Mouse (Mus musculus): Measurements from ENCODE around the gene Cacna1b.

Gene Cacna1b

GRCm38 (mm10) chr2:24642834-24643233, 120.1 kb downstream of the Cacna1b start:
- DNase-seq, result no peak

GRCm38 (mm10) chr2:24638102-24638954, 124.6 kb downstream of the Cacna1b start:
- DNase-seq, result no peak

- DNase-seq, result peak in 1 of 2 experiments; percentile 34
Measured at GRCm38 (mm10) chr2:24633645-24634044, 129.3 kb downstream of the Cacna1b start.

- peak in 1 of 2 experiments; percentile 5 for DNase-seq
Measured at GRCm38 (mm10) chr2:24617141-24617540, 145.8 kb downstream of the Cacna1b start.

GRCm38 (mm10) chr2:24609789-24610188, 153.2 kb downstream of the Cacna1b start:
- DNase-seq, result peak in 1 of 2 experiments; percentile 14

GRCm38 (mm10) chr2:24608765-24609138, 154.2 kb downstream of the Cacna1b start:
- peak in 1 of 2 experiments; percentile 16 for DNase-seq

- peak in 1 of 2 experiments; percentile 18 for DNase-seq
Measured at GRCm38 (mm10) chr2:24607905-24608764, 154.8 kb downstream of the Cacna1b start.

GRCm38 (mm10) chr2:24606531-24606930, 156.4 kb downstream of the Cacna1b start:
- DNase-seq, result peak in 1 of 2 experiments; percentile 15

- DNase-seq, result peak in 1 of 2 experiments; percentile 8
Measured at GRCm38 (mm10) chr2:24605096-24605495, 157.9 kb downstream of the Cacna1b start.

- no peak for DNase-seq
Measured at GRCm38 (mm10) chr2:24589426-24589825, 173.5 kb downstream of the Cacna1b start.

GRCm38 (mm10) chr2:24587999-24588398, 175.0 kb downstream of the Cacna1b start:
- no peak for DNase-seq

- peak; percentile 35 to 66 for DNase-seq
Measured at GRCm38 (mm10) chr2:24574616-24575015, 188.3 kb downstream of the Cacna1b start.

GRCm38 (mm10) chr2:24570917-24571316, 192.0 kb downstream of the Cacna1b start:
- peak in 1 of 2 experiments; percentile 9 for DNase-seq

- DNase-seq, result peak in 1 of 2 experiments; percentile 31
Measured at GRCm38 (mm10) chr2:24568555-24568954, 194.4 kb downstream of the Cacna1b start.

GRCm38 (mm10) chr2:24562547-24563290, 200.2 kb downstream of the Cacna1b start:
- DNase-seq, result no peak

- DNase-seq, result no peak
Measured at GRCm38 (mm10) chr2:24561946-24562345, 201.0 kb downstream of the Cacna1b start.

- DNase-seq, result no peak
Measured at GRCm38 (mm10) chr2:24560201-24560600, 202.8 kb downstream of the Cacna1b start.

GRCm38 (mm10) chr2:24556347-24556746, 206.6 kb downstream of the Cacna1b start:
- DNase-seq, result no peak

- peak in 1 of 2 experiments; percentile 30 for DNase-seq
Measured at GRCm38 (mm10) chr2:24553962-24554361, 209.0 kb downstream of the Cacna1b start.
